Mouse (Mus musculus) C2C12 (cell line): ENCODE data around the gene Prdx6b.

Experiments
- CEBPB ChIP-seq: IDR thresholded peaks from one replicate; pipeline ENCODE4 v1.6.1; 2011; ENCODE audit warnings: low read depth, mild to moderate bottlenecking, control low read depth, moderate library complexity
- CTCF ChIP-seq: IDR thresholded peaks from one replicate; pipeline ENCODE4 v1.5.1; 2011; ENCODE audit not compliant: control insufficient read depth, insufficient read depth, insufficient read length
- MAX ChIP-seq: IDR thresholded peaks from one replicate; pipeline ENCODE4 v1.6.1; 2011; ENCODE audit warnings: mild to moderate bottlenecking, control low read depth
- USF1 ChIP-seq: IDR thresholded peaks from one replicate; pipeline ENCODE4 v1.6.1; 2011; ENCODE audit warnings: low read depth, mild to moderate bottlenecking, control low read depth, moderate library complexity

DNA sequence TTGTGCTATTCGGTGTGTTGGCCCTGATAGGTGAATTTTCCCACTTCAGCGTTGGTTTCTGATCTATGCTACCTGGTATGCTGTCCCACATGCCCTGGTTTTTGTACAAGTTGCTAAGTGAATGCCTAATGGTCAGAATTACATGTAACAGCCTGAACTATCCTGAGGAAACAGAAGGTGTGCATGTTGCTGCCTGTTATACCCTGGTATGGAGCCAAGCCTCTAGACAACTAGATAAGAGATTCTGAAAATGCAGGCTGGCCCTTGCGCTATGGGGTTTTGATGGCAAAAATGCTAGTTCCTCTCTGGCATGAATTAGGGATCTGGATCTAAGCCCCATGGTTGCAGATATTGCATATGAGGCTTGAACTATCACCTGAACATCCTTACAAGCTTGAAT is 15.4 kb downstream of the Prdx6b start:
- TF ChIP-seq CTCF (no peak), CEBPB (no peak), USF1 (no peak), MAX (no peak)
